Mouse (Mus musculus) midbrain, embryonic 11.5 days (tissue): Measurements from ENCODE around the gene Peg10. TPM values are rescaled to one million over a fixed set of nuclear protein-coding genes. Genes with fewer than 3 reads are reported as not detected.
"Not testable (repeated sequence)": the region's sequence is repeated elsewhere in the genome, so short reads cannot be mapped to it uniquely, and the experiment has no call there.

Experiments
- ATAC-seq: fragments of 200-750 bp; cut with Nextera tagmentation; 2 replicates; pipeline ENCODE4 v1.8.0; 2017; ENCODE audit warnings: moderate TSS enrichment, moderate library complexity; ENCODE audit not compliant: low FRiP score
- DNase-seq: peaks from one replicate; pipeline ENCODE4 v3.0.0; 2015; ENCODE audit warnings: low spot score; ENCODE audit errors: missing footprints
- H3K27ac ChIP-seq: fragments of 300-500 bp; sonication (generic); 2 replicates; pipeline ENCODE4 v1.5.1; 2014; ENCODE audit warnings: low read depth, low read length
- H3K27me3 ChIP-seq: fragments of 300-500 bp; sonication (generic); 2 replicates; pipeline ENCODE4 v1.6.1; 2014; ENCODE audit warnings: mild to moderate bottlenecking, low read length, moderate library complexity, mixed read lengths; ENCODE audit not compliant: control insufficient read depth, insufficient read depth
- H3K36me3 ChIP-seq: fragments of 300-500 bp; sonication (generic); 2 replicates; pipeline ENCODE4 v1.6.1; 2014; ENCODE audit warnings: mild to moderate bottlenecking, low read length, moderate library complexity, mixed read lengths; ENCODE audit not compliant: control insufficient read depth, insufficient read depth
- H3K4me1 ChIP-seq: fragments of 300-500 bp; sonication (generic); 2 replicates; pipeline ENCODE4 v1.6.1; 2014; ENCODE audit warnings: low read length; ENCODE audit not compliant: control insufficient read depth, insufficient read depth
- H3K4me2 ChIP-seq: fragments of 300-500 bp; sonication (generic); 2 replicates; pipeline ENCODE4 v1.6.1; 2014; ENCODE audit warnings: mild to moderate bottlenecking, moderate library complexity
- H3K4me3 ChIP-seq: fragments of 300-500 bp; sonication (generic); 2 replicates; pipeline ENCODE4 v1.5.1; 2014; ENCODE audit warnings: low read depth, low read length
- H3K9ac ChIP-seq: fragments of 300-500 bp; sonication (generic); 2 replicates; pipeline ENCODE4 v1.6.1; 2014; ENCODE audit warnings: low read length
- H3K9me3 ChIP-seq: fragments of 300-500 bp; sonication (generic); 2 replicates; pipeline ENCODE4 v1.6.1; 2016; ENCODE audit warnings: low read length; ENCODE audit not compliant: control insufficient read depth
- WGBS: fragments of 180-500 bp; shearing (Covaris S2); extraction: QIAGEN DNeasy Blood & Tissue Kit; methylation state at CpG from one replicate; pipeline ENCODE4 v1.1.7; 2014; 5-methylcytosine and 5-hydroxymethylcytosine counted together
- polyA plus RNA-seq: library from polyadenylated mRNA; unstranded; fragments of >200 nt; fragmentation: Nextera tagmentation; extraction: Ambion mirVana; gene quantifications from 2 replicates; pipeline ENCODE4 v1.2.1, GENCODE M21; 2014

The Peg10 gene
- polyA plus RNA-seq, 1 experiment from 2014 or later: 11.2 TPM

DNA sequence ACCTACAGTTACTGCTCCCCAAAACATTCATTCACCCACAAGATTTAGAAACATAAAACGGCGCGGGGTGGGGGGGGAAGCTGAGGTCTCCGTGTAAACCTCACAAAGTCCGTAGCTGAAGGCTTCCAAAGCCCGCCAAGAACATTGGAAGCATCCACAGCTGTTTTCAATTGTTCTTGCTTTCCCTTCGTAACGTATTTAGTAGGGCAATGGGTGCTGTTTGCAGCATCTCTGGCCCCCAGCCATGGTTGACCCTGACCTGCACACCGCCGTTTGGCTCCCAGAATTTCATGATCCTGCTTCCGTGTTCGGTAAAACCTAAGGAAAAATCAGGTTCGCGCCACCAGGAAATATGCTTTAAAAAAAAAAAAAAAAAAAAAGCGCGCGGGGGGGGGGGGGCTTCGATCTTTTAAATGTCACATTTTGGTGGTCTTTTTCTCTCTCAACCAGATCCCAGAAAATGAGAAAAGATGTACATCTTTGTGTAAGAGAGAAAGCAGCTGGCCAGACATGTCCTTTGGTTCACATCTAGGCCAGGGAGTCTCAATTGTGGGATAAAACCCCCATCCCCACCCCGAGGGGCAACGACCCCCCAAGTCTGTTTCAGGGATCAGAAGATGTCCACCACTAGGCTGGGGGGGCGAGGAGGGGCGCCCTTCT is 940 bp upstream of the Peg10 start:
- 51% methylated on average over 22 of the region's 22 CpGs for WGBS
- Histone ChIP-seq H3K9me3 (peaks cover 5% of the 10 kb centered on the region; the same call in 1 of the 2 replicates), H3K27ac (peak overlapping the region; percentile 73), H3K27me3 (no peaks in the 10 kb centered on the region), H3K4me1 (peaks cover 3% of the 10 kb centered on the region; the same call in 1 of the 2 replicates), H3K36me3 (no peaks in the 10 kb centered on the region), H3K4me2 (peak overlapping the region; percentile 51), H3K4me3 (peak overlapping the region; percentile 47), H3K9ac (peak overlapping the region; percentile 82)
- peak; percentile 93 for DNase-seq
- no peak for ATAC-seq

- H3K4me2 ChIP-seq: peak overlapping the region; percentile 60
- H3K4me1 ChIP-seq: no peaks in the 10 kb centered on the region
- ATAC-seq: 0 out of 2 replicates have a peak, but pooled peaks have one; percentile 14
- no peaks in the 10 kb centered on the region for H3K36me3 ChIP-seq
- H3K27me3 ChIP-seq: no peaks in the 10 kb centered on the region
- no peak overlapping the region for H3K27ac ChIP-seq
- peaks cover 5% of the 10 kb centered on the region; the same call in 1 of the 2 replicates for H3K9me3 ChIP-seq
- peak overlapping the region; percentile 49; the same call in 1 of the 2 replicates for H3K9ac ChIP-seq
- DNase-seq: peak; percentile 93
- H3K4me3 ChIP-seq: peak overlapping the region; percentile 47
- 54% methylated on average over 71 of the region's 71 CpGs for WGBS
Measured at GRCm38 (mm10) chr6:4747677-4748505, 785 bp downstream of the Peg10 start.

- no peaks in the 10 kb centered on the region for H3K27me3 ChIP-seq
- WGBS: 56% methylated on average over 15 of the region's 15 CpGs
- peaks cover 5% of the 10 kb centered on the region; the same call in 1 of the 2 replicates for H3K9me3 ChIP-seq
- H3K4me3 ChIP-seq: peak overlapping the region; percentile 47
- DNase-seq: peak; percentile 93
- H3K36me3 ChIP-seq: no peaks in the 10 kb centered on the region
- H3K4me2 ChIP-seq: peak overlapping the region; percentile 60
- H3K27ac ChIP-seq: no peak overlapping the region
- peak; percentile 51 for ATAC-seq
- no peaks in the 10 kb centered on the region for H3K4me1 ChIP-seq
- peak overlapping the region; percentile 17; the same call in 1 of the 2 replicates for H3K9ac ChIP-seq
Measured at GRCm38 (mm10) chr6:4748506-4748961, 1.4 kb downstream of the Peg10 start.

- peaks cover 5% of the 10 kb centered on the region; the same call in 1 of the 2 replicates for H3K9me3 ChIP-seq
- peak overlapping the region; percentile 60 for H3K4me2 ChIP-seq
- H3K36me3 ChIP-seq: no peaks in the 10 kb centered on the region
- WGBS: 44% methylated on average over 22 of the region's 22 CpGs
- peak overlapping the region; percentile 47 for H3K4me3 ChIP-seq
- H3K9ac ChIP-seq: no peak overlapping the region
- DNase-seq (peak; percentile 98), ATAC-seq (peak; percentile 91)
- H3K4me1 ChIP-seq: no peaks in the 10 kb centered on the region
- H3K27me3 ChIP-seq: no peaks in the 10 kb centered on the region
- no peak overlapping the region for H3K27ac ChIP-seq
Measured at GRCm38 (mm10) chr6:4749091-4749490, 2.0 kb downstream of the Peg10 start.

DNA sequence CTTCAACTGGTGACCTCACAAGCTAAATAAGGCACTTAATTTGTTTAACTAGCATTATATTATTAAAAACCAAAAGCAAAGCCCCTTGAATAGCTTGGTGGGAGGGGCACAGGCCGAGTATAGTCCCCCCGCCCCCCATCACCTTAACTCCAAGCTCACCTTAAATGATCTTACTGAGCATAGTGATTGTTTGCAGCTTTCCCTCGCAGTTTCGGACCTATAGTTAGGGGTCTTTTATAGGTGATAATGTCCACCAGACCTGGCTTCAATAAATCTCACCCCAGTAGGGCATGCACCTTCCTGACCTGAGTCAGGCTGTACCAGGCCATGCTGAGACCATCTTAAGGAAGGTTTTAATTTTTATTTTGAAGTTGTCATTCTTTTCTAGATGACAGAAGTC is 4.2 kb downstream of the Peg10 start:
- Histone ChIP-seq H3K27ac (no peak overlapping the region), H3K36me3 (peaks cover 12% of the 10 kb centered on the region; the same call in 1 of the 2 replicates), H3K4me3 (no peak overlapping the region), H3K9me3 (peaks cover 14% of the 10 kb centered on the region), H3K4me2 (no peak overlapping the region), H3K9ac (no peak overlapping the region), H3K4me1 (no peaks in the 10 kb centered on the region), H3K27me3 (no peaks in the 10 kb centered on the region)
- 82% methylated on average over 4 of the region's 4 CpGs for WGBS
- ATAC-seq: no peak
- no peak for DNase-seq

DNA sequence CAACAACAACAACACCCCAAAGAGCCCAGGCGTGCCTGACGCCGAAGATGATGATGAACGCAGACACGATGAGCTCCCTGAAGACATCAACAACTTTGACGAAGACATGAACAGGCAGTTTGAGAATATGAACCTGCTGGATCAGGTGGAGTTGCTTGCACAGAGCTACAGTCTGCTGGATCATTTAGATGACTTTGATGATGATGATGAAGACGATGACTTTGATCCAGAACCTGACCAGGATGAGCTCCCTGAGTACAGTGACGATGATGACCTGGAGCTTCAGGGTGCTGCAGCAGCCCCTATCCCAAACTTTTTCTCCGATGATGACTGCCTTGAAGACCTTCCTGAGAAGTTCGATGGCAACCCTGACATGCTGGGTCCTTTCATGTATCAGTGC is 7.2 kb downstream of the Peg10 start:
- DNase-seq (no peak), ATAC-seq (no peak)
- H3K9me3 ChIP-seq: peaks cover 9% of the 10 kb centered on the region
- H3K27ac ChIP-seq: no peak overlapping the region
- peaks cover 12% of the 10 kb centered on the region; the same call in 1 of the 2 replicates for H3K36me3 ChIP-seq
- H3K4me2 ChIP-seq: no peak overlapping the region
- H3K27me3 ChIP-seq: no peaks in the 10 kb centered on the region
- WGBS: 94% methylated on average over 10 of the region's 10 CpGs
- no peak overlapping the region for H3K9ac ChIP-seq
- no peaks in the 10 kb centered on the region for H3K4me1 ChIP-seq
- H3K4me3 ChIP-seq: no peak overlapping the region

DNA sequence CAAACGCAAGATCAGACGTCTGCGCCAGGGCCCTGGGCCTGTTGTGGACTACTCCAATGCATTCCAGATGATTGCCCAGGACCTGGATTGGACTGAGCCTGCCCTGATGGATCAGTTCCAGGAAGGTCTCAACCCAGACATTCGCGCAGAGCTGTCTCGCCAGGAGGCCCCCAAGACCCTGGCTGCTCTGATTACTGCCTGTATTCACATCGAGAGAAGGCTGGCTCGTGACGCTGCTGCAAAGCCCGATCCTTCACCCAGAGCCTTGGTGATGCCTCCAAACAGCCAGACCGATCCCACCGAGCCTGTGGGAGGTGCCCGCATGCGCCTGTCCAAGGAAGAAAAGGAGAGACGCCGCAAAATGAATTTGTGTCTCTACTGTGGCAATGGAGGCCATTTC is 7.8 kb downstream of the Peg10 start:
- no peak overlapping the region for H3K4me3 ChIP-seq
- H3K9me3 ChIP-seq: peaks cover 9% of the 10 kb centered on the region
- peaks cover 12% of the 10 kb centered on the region; the same call in 1 of the 2 replicates for H3K36me3 ChIP-seq
- no peaks in the 10 kb centered on the region for H3K4me1 ChIP-seq
- DNase-seq (no peak), ATAC-seq (no peak)
- 94% methylated on average over 16 of the region's 16 CpGs for WGBS
- no peak overlapping the region for H3K4me2 ChIP-seq
- no peak overlapping the region for H3K27ac ChIP-seq
- no peaks in the 10 kb centered on the region for H3K27me3 ChIP-seq
- no peak overlapping the region for H3K9ac ChIP-seq

DNA sequence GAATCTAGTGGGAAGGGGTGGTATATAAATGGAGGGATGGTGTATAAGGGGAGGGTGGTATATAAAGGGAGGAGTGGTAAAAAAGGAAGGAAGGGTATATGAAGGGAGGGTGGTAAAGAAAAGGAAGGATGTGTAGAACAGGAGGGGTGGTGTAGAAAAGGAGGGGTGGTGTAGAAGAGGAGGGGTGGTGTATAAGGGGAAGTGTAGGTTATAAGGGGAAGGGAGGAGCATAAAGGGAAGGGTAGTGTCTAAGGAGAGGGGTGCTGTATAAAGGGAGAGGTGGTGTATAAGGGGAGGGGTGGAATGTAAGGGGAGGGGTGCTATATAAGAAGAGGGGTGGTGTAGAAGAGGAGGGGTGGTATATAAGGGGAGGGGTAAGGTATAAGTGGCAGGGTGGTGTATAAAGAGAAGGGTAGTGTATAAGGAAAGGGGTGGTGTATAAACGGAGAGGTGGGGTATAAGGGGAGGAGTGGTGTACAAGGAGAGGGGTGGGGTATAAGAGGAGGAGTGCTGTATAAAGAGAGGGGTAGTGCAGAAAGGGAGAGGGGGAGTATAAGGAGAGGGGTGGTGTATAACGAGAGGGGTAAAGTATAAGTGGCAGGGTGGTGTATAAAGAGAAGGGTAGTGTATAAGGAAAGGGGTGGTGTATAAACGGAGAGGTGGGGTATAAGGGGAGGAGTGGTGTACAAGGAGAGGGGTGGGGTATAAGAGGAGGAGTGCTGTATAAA is 14.5 kb downstream of the Peg10 start:
- 50% methylated on average over 3 of the region's 3 CpGs for WGBS
- H3K9ac ChIP-seq, H3K4me3 ChIP-seq, H3K36me3 ChIP-seq, H3K27ac ChIP-seq, H3K4me2 ChIP-seq, DNase-seq, H3K9me3 ChIP-seq, H3K27me3 ChIP-seq, H3K4me1 ChIP-seq: not testable (repeated sequence)
- 0 out of 2 replicates have a peak, but pooled peaks have one; percentile 2 for ATAC-seq
